Mouse (Mus musculus) stomach, embryonic 16.5 days (tissue): ENCODE data around the gene Ccdc82. TPM values are rescaled to one million over a fixed set of nuclear protein-coding genes. Genes with fewer than 3 reads are reported as not detected.

Source experiments
- ATAC-seq: fragments of 200-750 bp; cut with Nextera tagmentation; 2 replicates; pipeline ENCODE4 v1.8.0; 2017; ENCODE audit warnings: moderate number of reproducible peaks, moderate TSS enrichment; ENCODE audit not compliant: insufficient read depth, low FRiP score
- H3K27ac ChIP-seq: fragments of 300-500 bp; sonication (generic); 2 replicates; pipeline ENCODE4 v1.5.1; 2014; ENCODE audit warnings: low read length
- H3K27me3 ChIP-seq: fragments of 300-500 bp; sonication (generic); 2 replicates; pipeline ENCODE4 v1.6.1; 2014; ENCODE audit warnings: low read length, control low read depth, mixed read lengths; ENCODE audit not compliant: control insufficient read depth, insufficient read depth
- H3K36me3 ChIP-seq: fragments of 300-500 bp; sonication (generic); 2 replicates; pipeline ENCODE4 v1.6.1; 2014; ENCODE audit warnings: low read length; ENCODE audit not compliant: control insufficient read depth, insufficient read depth
- H3K4me1 ChIP-seq: fragments of 300-500 bp; sonication (generic); 2 replicates; pipeline ENCODE4 v1.6.1; 2014; ENCODE audit warnings: low read length, control low read depth, mixed read lengths; ENCODE audit not compliant: control insufficient read depth, insufficient read depth
- H3K4me2 ChIP-seq: fragments of 300-500 bp; sonication (generic); 2 replicates; pipeline ENCODE4 v1.6.1; 2014; ENCODE audit warnings: low read depth, low read length, mixed read lengths
- H3K4me3 ChIP-seq: fragments of 300-500 bp; sonication (generic); replicated peaks from 2 replicates; pipeline ENCODE4 v1.5.1; 2014; ENCODE audit warnings: mild to moderate bottlenecking, low read length
- H3K9ac ChIP-seq: fragments of 300-500 bp; sonication (generic); 2 replicates; pipeline ENCODE4 v1.6.1; 2014; ENCODE audit warnings: low read length
- H3K9me3 ChIP-seq: fragments of 300-500 bp; sonication (generic); replicated peaks from 2 replicates; pipeline ENCODE4 v1.6.1; 2016; ENCODE audit warnings: low read length, control low read depth; ENCODE audit not compliant: control insufficient read depth
- WGBS: fragments of 180-500 bp; shearing (Covaris S2); extraction: QIAGEN DNeasy Blood & Tissue Kit; methylation state at CpG from one replicate; pipeline ENCODE4 v1.1.7; 2014; 5-methylcytosine and 5-hydroxymethylcytosine counted together
- polyA plus RNA-seq: library from polyadenylated mRNA; unstranded; fragments of >200 nt; fragmentation: Nextera tagmentation; extraction: Ambion mirVana; gene quantifications from 2 replicates; pipeline ENCODE4 v1.2.1, GENCODE M21; 2015

The Ccdc82 gene
- polyA plus RNA-seq, 1 experiment from 2014 or later: 13.7 TPM

GRCm38 (mm10) chr9:13319566-13319965 is 72.8 kb downstream of the Ccdc82 start:
- 82% methylated on average over 2 of the region's 2 CpGs for WGBS

GRCm38 (mm10) chr9:13320800-13321364 is 74.1 kb downstream of the Ccdc82 start:
- H3K9ac ChIP-seq: no peak overlapping the region
- ATAC-seq: no peak
- H3K4me1 ChIP-seq: peaks cover 12% of the 10 kb centered on the region
- no peak overlapping the region for H3K27ac ChIP-seq
- no peak overlapping the region for H3K4me2 ChIP-seq
- H3K36me3 ChIP-seq: no peaks in the 10 kb centered on the region
- H3K4me3 ChIP-seq: no peak overlapping the region
- no peaks in the 10 kb centered on the region for H3K27me3 ChIP-seq
- 75% methylated on average over 5 of the region's 5 CpGs for WGBS
- H3K9me3 ChIP-seq: no peaks in the 10 kb centered on the region

More at GRCm38 (mm10) chr9:13319566-13319965, 72.8 kb downstream of the Ccdc82 start:
- ATAC-seq: no peak
- Histone ChIP-seq H3K9me3 (no peaks in the 10 kb centered on the region), H3K27me3 (no peaks in the 10 kb centered on the region), H3K4me2 (no peak overlapping the region), H3K36me3 (no peaks in the 10 kb centered on the region), H3K4me1 (peaks cover 14% of the 10 kb centered on the region), H3K4me3 (no peak overlapping the region), H3K9ac (no peak overlapping the region), H3K27ac (no peak overlapping the region)

GRCm38 (mm10) chr9:13323074-13323473 is 76.3 kb downstream of the Ccdc82 start:
- Histone ChIP-seq H3K9me3 (no peaks in the 10 kb centered on the region), H3K4me3 (no peak overlapping the region), H3K9ac (no peak overlapping the region), H3K4me2 (no peak overlapping the region), H3K36me3 (no peaks in the 10 kb centered on the region), H3K27ac (peak overlapping the region; percentile 67), H3K4me1 (peaks cover 11% of the 10 kb centered on the region), H3K27me3 (no peaks in the 10 kb centered on the region)
- no peak for ATAC-seq
- WGBS: 58% methylated on average over 2 of the region's 2 CpGs

GRCm38 (mm10) chr9:13323612-13324011 is 76.9 kb downstream of the Ccdc82 start:
- H3K9me3 ChIP-seq: no peaks in the 10 kb centered on the region
- peak overlapping the region; percentile 67 for H3K27ac ChIP-seq
- no peaks in the 10 kb centered on the region for H3K27me3 ChIP-seq
- peaks cover 11% of the 10 kb centered on the region for H3K4me1 ChIP-seq
- 14% methylated on average over 1 of the region's 1 CpGs for WGBS
- H3K36me3 ChIP-seq: no peaks in the 10 kb centered on the region
- H3K4me2 ChIP-seq: no peak overlapping the region
- H3K4me3 ChIP-seq: no peak overlapping the region
- ATAC-seq: peak; percentile 71
- no peak overlapping the region for H3K9ac ChIP-seq

Other genes with a start within 250 kb of the Ccdc82 start
- gene Jrkl, start 1.1 kb upstream of the Ccdc82 start, polyA plus RNA-seq: 9.7 and 12.5 TPM in 2 replicates
- 8.9 and 9.6 TPM in 2 replicates for gene Maml2, start 51.0 kb downstream of the Ccdc82 start, polyA plus RNA-seq
- not detected in 2 replicates for gene Gm17571, start 199.8 kb downstream of the Ccdc82 start, polyA plus RNA-seq